Mouse (Mus musculus): Measurements from ENCODE around the gene Chmp2a. TPM values are rescaled to one million over a fixed set of nuclear protein-coding genes. Genes with fewer than 3 reads are reported as not detected.

The Chmp2a gene
- polyA plus RNA-seq, 1 experiment = 41.1 TPM

GRCm38 (mm10) chr7:13025511-13026112 is 9.0 kb downstream of the Chmp2a start:
- TF ChIP-seq CTCF (IDR thresholded peaks at IDR 0.05; ENCODE audit: extremely low read depth, insufficient read depth, insufficient read length, insufficient replicate concordance) = no peak
- TF ChIP-seq POLR2A (IDR thresholded peaks at IDR 0.05; ENCODE audit: low read depth, low read length) = no peak
- WGBS = 37% methylated on average over 4 of the region's 4 CpGs
- Histone ChIP-seq H3K27me3 (ENCODE audit: control insufficient read depth, insufficient read depth, low read length) (no peaks in the 10 kb centered on the region), H3K4me3 (ENCODE audit: extremely low read depth, insufficient read depth, insufficient read length) (peak overlapping the region; percentile 90; the same call in 1 of the 2 replicates), H3K27ac (ENCODE audit: insufficient read depth, low read length) (no peak overlapping the region), H3K36me3 (ENCODE audit: control insufficient read depth, insufficient read depth, low read length) (peaks cover 31% of the 10 kb centered on the region), H3K4me1 (ENCODE audit: control insufficient read depth, insufficient read depth, insufficient read length) (peaks cover 8% of the 10 kb centered on the region; the same call in 1 of the 2 replicates)
- no peak for DNase-seq (ENCODE audit: low read depth in 1 of 2, low spot score in 2 of 2)

- H3K27ac ChIP-seq (ENCODE audit: insufficient read depth, low read length) = peak overlapping the region; percentile 92
- no peak for TF ChIP-seq CTCF (IDR thresholded peaks at IDR 0.05; ENCODE audit: extremely low read depth, insufficient read depth, insufficient read length, insufficient replicate concordance)
- TF ChIP-seq POLR2A (IDR thresholded peaks at IDR 0.05; ENCODE audit: low read depth, low read length) = no peak
- DNase-seq (ENCODE audit: low read depth in 1 of 2, low spot score in 2 of 2) = peak in 1 of 2 experiments; percentile 59
- peaks cover 24% of the 10 kb centered on the region for H3K36me3 ChIP-seq (ENCODE audit: control insufficient read depth, insufficient read depth, low read length)
- WGBS = under 1% methylated on average over 39 of the region's 44 CpGs
- H3K27me3 ChIP-seq (ENCODE audit: control insufficient read depth, insufficient read depth, low read length) = no peaks in the 10 kb centered on the region
- H3K4me3 ChIP-seq (ENCODE audit: extremely low read depth, insufficient read depth, insufficient read length) = peak overlapping the region; percentile 90
- peaks cover 8% of the 10 kb centered on the region; the same call in 1 of the 2 replicates for H3K4me1 ChIP-seq (ENCODE audit: control insufficient read depth, insufficient read depth, insufficient read length)
These were observed 9.8 kb downstream of the Chmp2a start for GRCm38 (mm10) chr7:13024805-13025204.

- peaks cover 19% of the 10 kb centered on the region for H3K36me3 ChIP-seq (ENCODE audit: control insufficient read depth, insufficient read depth, low read length)
- TF ChIP-seq POLR2A (IDR thresholded peaks at IDR 0.05; ENCODE audit: low read depth, low read length) (peak; percentile 84), CTCF (IDR thresholded peaks at IDR 0.05; ENCODE audit: extremely low read depth, insufficient read depth, insufficient read length, insufficient replicate concordance) (no peak)
- H3K4me3 ChIP-seq (ENCODE audit: extremely low read depth, insufficient read depth, insufficient read length) = peak overlapping the region; percentile 90
- H3K27ac ChIP-seq (ENCODE audit: insufficient read depth, low read length) = peak overlapping the region; percentile 92
- DNase-seq (ENCODE audit: low read depth in 1 of 2, low spot score in 2 of 2) = peak; percentile 87 to 89
- under 1% methylated on average over 86 of the region's 95 CpGs for WGBS
- no peaks in the 10 kb centered on the region for H3K27me3 ChIP-seq (ENCODE audit: control insufficient read depth, insufficient read depth, low read length)
- H3K4me1 ChIP-seq (ENCODE audit: control insufficient read depth, insufficient read depth, insufficient read length) = peaks cover 8% of the 10 kb centered on the region; the same call in 1 of the 2 replicates
These were observed 10.5 kb downstream of the Chmp2a start for GRCm38 (mm10) chr7:13023928-13024731.

- WGBS = 4% methylated on average over 30 of the region's 31 CpGs
- Histone ChIP-seq H3K36me3 (ENCODE audit: control insufficient read depth, insufficient read depth, low read length) (peaks cover 7% of the 10 kb centered on the region), H3K4me1 (ENCODE audit: control insufficient read depth, insufficient read depth, insufficient read length) (peaks cover 8% of the 10 kb centered on the region; the same call in 1 of the 2 replicates), H3K27me3 (ENCODE audit: control insufficient read depth, insufficient read depth, low read length) (no peaks in the 10 kb centered on the region), H3K4me3 (ENCODE audit: extremely low read depth, insufficient read depth, insufficient read length) (peak overlapping the region; percentile 55), H3K27ac (ENCODE audit: insufficient read depth, low read length) (peak overlapping the region; percentile 4; the same call in 1 of the 2 replicates)
- peak in 1 of 2 experiments; percentile 70 for DNase-seq (ENCODE audit: low read depth in 1 of 2, low spot score in 2 of 2)
- TF ChIP-seq CTCF (IDR thresholded peaks at IDR 0.05; ENCODE audit: extremely low read depth, insufficient read depth, insufficient read length, insufficient replicate concordance) (no peak), POLR2A (IDR thresholded peaks at IDR 0.05; ENCODE audit: low read depth, low read length) (no peak)
These were observed 11.7 kb downstream of the Chmp2a start for GRCm38 (mm10) chr7:13022773-13023535.

- 89% methylated on average over 1 of the region's 1 CpGs for WGBS
- H3K27me3 ChIP-seq (ENCODE audit: control insufficient read depth, insufficient read depth, low read length) = no peaks in the 10 kb centered on the region
These were observed 19.4 kb downstream of the Chmp2a start for GRCm38 (mm10) chr7:13015217-13015616.

GRCm38 (mm10) chr7:13014275-13014839 is 20.2 kb downstream of the Chmp2a start:
- no peak overlapping the region for H3K27ac ChIP-seq (ENCODE audit: insufficient read depth, low read length)
- TF ChIP-seq POLR2A (IDR thresholded peaks at IDR 0.05; ENCODE audit: low read depth, low read length) = no peak
- no peak for TF ChIP-seq CTCF (IDR thresholded peaks at IDR 0.05; ENCODE audit: extremely low read depth, insufficient read depth, insufficient read length, insufficient replicate concordance)
- WGBS = 83% methylated on average over 6 of the region's 6 CpGs
- H3K27me3 ChIP-seq (ENCODE audit: control insufficient read depth, insufficient read depth, low read length) = no peaks in the 10 kb centered on the region
- no peaks in the 10 kb centered on the region for H3K36me3 ChIP-seq (ENCODE audit: control insufficient read depth, insufficient read depth, low read length)
- no peak for DNase-seq (ENCODE audit: low read depth in 1 of 2, low spot score in 2 of 2)
- H3K4me1 ChIP-seq (ENCODE audit: control insufficient read depth, insufficient read depth, insufficient read length) = peaks cover 5% of the 10 kb centered on the region; the same call in 1 of the 2 replicates
- no peak overlapping the region for H3K4me3 ChIP-seq (ENCODE audit: extremely low read depth, insufficient read depth, insufficient read length)

More at GRCm38 (mm10) chr7:13015217-13015616, 19.4 kb downstream of the Chmp2a start:
- H3K27ac ChIP-seq (ENCODE audit: insufficient read depth, low read length) = no peak overlapping the region
- H3K4me1 ChIP-seq (ENCODE audit: control insufficient read depth, insufficient read depth, insufficient read length) = peaks cover 4% of the 10 kb centered on the region; the same call in 1 of the 2 replicates
- H3K36me3 ChIP-seq (ENCODE audit: control insufficient read depth, insufficient read depth, low read length) = no peaks in the 10 kb centered on the region
- H3K4me3 ChIP-seq (ENCODE audit: extremely low read depth, insufficient read depth, insufficient read length) = no peak overlapping the region
- DNase-seq (ENCODE audit: low read depth in 1 of 2, low spot score in 2 of 2) = no peak
- TF ChIP-seq POLR2A (IDR thresholded peaks at IDR 0.05; ENCODE audit: low read depth, low read length) (no peak), CTCF (IDR thresholded peaks at IDR 0.05; ENCODE audit: extremely low read depth, insufficient read depth, insufficient read length, insufficient replicate concordance) (no peak)

All from spleen, adult 2 months (tissue).